Mouse (Mus musculus): ENCODE data around the gene Wnk2. TPM values are rescaled to one million over a fixed set of nuclear protein-coding genes. Genes with fewer than 3 reads are reported as not detected.

Gene Wnk2
- total and polyA plus RNA-seq, 3 experiments = 0.04 TPM; not detected in 2

DNA sequence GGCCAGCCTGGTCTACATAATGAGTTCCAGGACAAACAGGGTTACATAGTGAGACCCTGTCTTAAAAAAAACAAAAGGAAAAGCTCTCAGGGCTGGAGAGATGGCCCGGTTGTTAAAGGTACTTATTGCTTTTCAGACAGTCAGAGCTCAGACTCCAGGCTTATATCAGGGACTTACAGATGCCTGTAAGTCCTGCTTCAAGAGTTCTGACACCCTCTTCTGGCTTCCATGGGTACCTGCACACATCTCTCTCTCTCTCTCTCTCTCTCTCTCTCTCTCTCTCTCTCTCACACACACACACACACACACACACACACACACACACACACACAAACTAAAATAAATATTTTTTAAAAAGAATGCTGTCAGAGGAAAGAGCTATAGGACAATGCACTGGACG lies 13.4 kb upstream of the Wnk2 start:
- Histone ChIP-seq H3K27me3 (ENCODE audit: control insufficient read depth in 1 of 2, insufficient read depth in 2 of 2, low read length in 2 of 2) (no peaks in the 10 kb centered on the region), H3K4me1 (ENCODE audit: control insufficient read depth in 1 of 2, insufficient read depth in 2 of 2, low read length in 2 of 2) (peaks cover 4 to 19% of the 10 kb centered on the region in 2 experiments)
- TF ChIP-seq RAD21 (IDR thresholded peaks at IDR 0.05; ENCODE audit: low read depth, low read length) (peak; percentile 16), GABPA (IDR thresholded peaks at IDR 0.05; ENCODE audit: low read depth, low read length) (no peak), NRF1 (IDR thresholded peaks at IDR 0.05; ENCODE audit: insufficient read depth, low read depth, low read length, poor library complexity, severe bottlenecking) (no peak), GATA1 (IDR thresholded peaks at IDR 0.05; ENCODE audit: low read depth, low read length) (no peak), POLR2AphosphoS2 (IDR thresholded peaks at IDR 0.05; ENCODE audit: low read length) (no peak), MYB (IDR thresholded peaks at IDR 0.05; ENCODE audit: low read depth, low read length) (no peak), CTCF (IDR thresholded peaks at IDR 0.05 in 2 of 3, conservative IDR thresholded peaks at IDR 0.05 in 1 of 3; ENCODE audit: control insufficient read depth in 1 of 3, insufficient read depth in 1 of 3, low read depth in 2 of 3, low read length in 3 of 3, poor library complexity in 1 of 3, severe bottlenecking in 1 of 3) (peak in 1 of 3 experiments; percentile 3; a peak in 1 of 6 replicates), KAT2A (conservative IDR thresholded peaks at IDR 0.05; ENCODE audit: low read depth, low read length) (no peak), MAFK (IDR thresholded peaks at IDR 0.05; ENCODE audit: borderline replicate concordance, low read depth, low read length) (no peak), E2F4 (IDR thresholded peaks at IDR 0.05; ENCODE audit: borderline replicate concordance, low read depth, low read length) (no peak)

DNA sequence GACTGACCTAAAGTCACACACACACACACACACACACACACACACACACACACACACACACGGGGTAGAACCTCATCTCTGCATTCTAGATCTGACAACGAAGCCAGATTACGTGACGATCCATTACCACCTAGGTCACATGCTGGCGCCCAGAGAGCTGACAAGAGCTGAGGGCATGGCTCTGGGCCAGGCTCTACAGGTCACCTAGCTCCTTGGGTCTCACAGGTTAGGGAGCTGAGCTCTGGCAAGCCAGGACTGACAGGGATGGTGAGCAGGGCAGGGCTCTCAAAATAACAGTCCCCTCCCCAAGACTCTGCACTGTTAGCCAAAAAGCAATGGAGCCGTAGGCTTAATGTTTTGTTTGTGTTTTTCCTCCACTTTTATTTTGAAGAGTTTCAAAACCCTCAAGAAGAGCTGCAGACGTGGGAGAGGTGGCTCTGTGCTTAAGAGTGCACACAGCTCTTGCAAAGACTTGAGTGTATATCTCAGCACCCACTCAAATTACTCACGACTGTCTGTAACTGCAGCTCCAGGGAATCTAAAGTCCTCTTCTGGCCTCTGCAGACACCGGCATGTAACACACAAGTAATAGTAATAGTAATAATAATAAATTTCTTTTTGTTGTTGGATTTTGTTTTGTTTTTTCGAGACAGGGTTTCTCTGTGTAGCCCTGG lies 10.4 kb upstream of the Wnk2 start:
- no peak overlapping the region for H3K4me3 ChIP-seq (ENCODE audit: control insufficient read depth in 1 of 2, insufficient read depth in 1 of 2, low read depth in 2 of 2, low read length in 2 of 2)
- no peaks in the 10 kb centered on the region for H3K79me2 ChIP-seq (ENCODE audit: control insufficient read depth, insufficient read depth, low read length, poor library complexity)
- no peaks in the 10 kb centered on the region for H3K9me3 ChIP-seq (replicated peaks; ENCODE audit: insufficient read depth, low read length)
- H3K9ac ChIP-seq (ENCODE audit: control insufficient read depth, low read depth, low read length, poor library complexity, severe bottlenecking) = no peak overlapping the region
- DNase-seq (ENCODE audit: low read depth, low spot score) = no peak
- peaks cover 1 to 9% of the 10 kb centered on the region in 2 experiments for H3K4me1 ChIP-seq (ENCODE audit: control insufficient read depth in 1 of 2, insufficient read depth in 2 of 2, low read length in 2 of 2)
- TF ChIP-seq TBP (IDR thresholded peaks at IDR 0.05; ENCODE audit: low read depth, low read length) = no peak
- H3K27me3 ChIP-seq (ENCODE audit: control insufficient read depth in 1 of 2, insufficient read depth in 2 of 2, low read length in 2 of 2) = no peaks in the 10 kb centered on the region
- H3K27ac ChIP-seq (ENCODE audit: control insufficient read depth, low read depth, low read length) = no peak overlapping the region
- peaks cover 0 to 1% of the 10 kb centered on the region in 2 experiments; a peak in 2 of 4 replicates for H3K36me3 ChIP-seq (ENCODE audit: control insufficient read depth in 1 of 2, insufficient read depth in 2 of 2, low read length in 2 of 2)

More for the DNA sequence above, 13.4 kb upstream of the Wnk2 start:
- Histone ChIP-seq H3K36me3 (ENCODE audit: control insufficient read depth in 1 of 2, insufficient read depth in 2 of 2, low read length in 2 of 2) (peaks cover 0 to 9% of the 10 kb centered on the region in 2 experiments; a peak in 2 of 4 replicates), H3K4me3 (ENCODE audit: control insufficient read depth in 1 of 2, insufficient read depth in 1 of 2, low read depth in 2 of 2, low read length in 2 of 2) (no peak overlapping the region), H3K9ac (ENCODE audit: control insufficient read depth, low read depth, low read length, poor library complexity, severe bottlenecking) (no peak overlapping the region), H3K27ac (ENCODE audit: control insufficient read depth, low read depth, low read length) (no peak overlapping the region), H3K79me2 (ENCODE audit: control insufficient read depth, insufficient read depth, low read length, poor library complexity) (no peaks in the 10 kb centered on the region), H3K9me3 (replicated peaks; ENCODE audit: insufficient read depth, low read length) (no peaks in the 10 kb centered on the region)
- peak; percentile 45 for DNase-seq (ENCODE audit: low read depth, low spot score)

GRCm38 (mm10) chr13:49156645-49157044 lies 8.8 kb upstream of the Wnk2 start:
- Histone ChIP-seq H3K4me1 (ENCODE audit: control insufficient read depth in 1 of 2, insufficient read depth in 2 of 2, low read length in 2 of 2) (no peaks in the 10 kb centered on the region), H3K27me3 (ENCODE audit: control insufficient read depth in 1 of 2, insufficient read depth in 2 of 2, low read length in 2 of 2) (0 out of 4 replicates have a peak, but pooled peaks cover 0 to 6% of the 10 kb centered on the region in 2 experiments), H3K9ac (ENCODE audit: control insufficient read depth, low read depth, low read length, poor library complexity, severe bottlenecking) (no peak overlapping the region), H3K9me3 (replicated peaks; ENCODE audit: insufficient read depth, low read length) (no peaks in the 10 kb centered on the region), H3K79me2 (ENCODE audit: control insufficient read depth, insufficient read depth, low read length, poor library complexity) (no peaks in the 10 kb centered on the region), H3K36me3 (ENCODE audit: control insufficient read depth in 1 of 2, insufficient read depth in 2 of 2, low read length in 2 of 2) (no peaks in the 10 kb centered on the region), H3K4me3 (ENCODE audit: control insufficient read depth in 1 of 2, insufficient read depth in 1 of 2, low read depth in 2 of 2, low read length in 2 of 2) (no peak overlapping the region), H3K27ac (ENCODE audit: control insufficient read depth, low read depth, low read length) (no peak overlapping the region)
- TF ChIP-seq TBP (IDR thresholded peaks at IDR 0.05; ENCODE audit: low read depth, low read length) = no peak
- peak; percentile 11; the same call in 1 of the 2 replicates for TF ChIP-seq RAD21 (IDR thresholded peaks at IDR 0.05; ENCODE audit: low read depth, low read length)
- peak; percentile 41 to 57 (median 46); a peak in 5 of 6 replicates for TF ChIP-seq CTCF (IDR thresholded peaks at IDR 0.05 in 2 of 3, conservative IDR thresholded peaks at IDR 0.05 in 1 of 3; ENCODE audit: control insufficient read depth in 1 of 3, insufficient read depth in 1 of 3, low read depth in 2 of 3, low read length in 3 of 3, poor library complexity in 1 of 3, severe bottlenecking in 1 of 3)
- DNase-seq (ENCODE audit: low read depth, low spot score) = no peak
